Mouse (Mus musculus): ENCODE data around the gene Dydc2. TPM values are rescaled to one million over a fixed set of nuclear protein-coding genes. Genes with fewer than 3 reads are reported as not detected.

Gene Dydc2
- polyA plus RNA-seq (2015; fragmentation: Nextera tagmentation; extraction: Ambion mirVana), result not detected in 2 replicates

DNA sequence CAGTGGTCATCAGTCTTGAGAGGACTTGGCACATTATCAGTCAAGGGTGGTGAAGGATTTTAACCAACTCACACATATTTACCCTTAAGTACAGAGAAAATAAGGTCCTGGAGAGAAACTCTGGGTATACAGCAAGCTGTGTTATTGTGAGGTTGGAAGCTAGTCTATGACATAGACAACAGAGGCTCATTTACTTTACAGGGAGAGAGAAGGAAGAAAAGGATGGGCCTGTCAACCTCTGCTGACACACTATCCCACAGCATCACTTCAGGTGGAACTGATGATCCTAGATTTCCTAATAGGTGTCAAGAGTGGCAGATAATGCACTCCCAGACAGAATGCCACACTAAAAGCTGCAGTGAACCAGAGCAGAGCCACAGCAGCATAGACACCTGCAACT is at the start of gene Dydc2:
Gene Dydc2 (minus strand): TSS at position 101 of the 400 bp plus-strand sequence.
- H3K36me3 ChIP-seq, result no peaks in the 10 kb centered on the region
- no peak within 1 kb of the TSS for H3K9ac ChIP-seq
- no peak within 1 kb of the TSS for H3K4me3 ChIP-seq (replicated peaks)
- no peak within 1 kb of the TSS for H3K4me2 ChIP-seq
- no peaks in the 10 kb centered on the region for H3K27me3 ChIP-seq (replicated peaks)
- no peak within 1 kb of the TSS for H3K27ac ChIP-seq
- H3K9me3 ChIP-seq, result no peaks in the 10 kb centered on the region
- no peak for ATAC-seq (ENCODE audit: insufficient read depth, low FRiP score, low read depth)
- H3K4me1 ChIP-seq, result no peaks in the 10 kb centered on the region

GRCm38 (mm10) chr14:41116271-41116670 is 47.3 kb upstream of the Dydc2 start:
- Histone ChIP-seq H3K4me1 (no peaks in the 10 kb centered on the region), H3K9me3 (no peaks in the 10 kb centered on the region), H3K27ac (no peak overlapping the region), H3K4me3 (replicated peaks) (no peak overlapping the region), H3K9ac (no peak overlapping the region), H3K4me2 (no peak overlapping the region), H3K27me3 (replicated peaks) (no peaks in the 10 kb centered on the region), H3K36me3 (no peaks in the 10 kb centered on the region)
- no peak for ATAC-seq (ENCODE audit: insufficient read depth, low FRiP score, low read depth)
- WGBS, result 74% methylated on average over 3 of the region's 3 CpGs

GRCm38 (mm10) chr14:41112944-41113343 is 43.9 kb upstream of the Dydc2 start:
- no peak overlapping the region for H3K27ac ChIP-seq
- 74% methylated on average over 4 of the region's 4 CpGs for WGBS
- H3K36me3 ChIP-seq, result no peaks in the 10 kb centered on the region
- H3K4me1 ChIP-seq, result no peaks in the 10 kb centered on the region
- H3K27me3 ChIP-seq (replicated peaks), result no peaks in the 10 kb centered on the region
- no peaks in the 10 kb centered on the region for H3K9me3 ChIP-seq
- ATAC-seq (ENCODE audit: insufficient read depth, low FRiP score, low read depth), result no peak
- H3K4me2 ChIP-seq, result no peak overlapping the region
- H3K9ac ChIP-seq, result no peak overlapping the region
- H3K4me3 ChIP-seq (replicated peaks), result no peak overlapping the region

GRCm38 (mm10) chr14:41111031-41111668 is 42.1 kb upstream of the Dydc2 start:
- Histone ChIP-seq H3K4me3 (replicated peaks) (no peak overlapping the region), H3K36me3 (no peaks in the 10 kb centered on the region), H3K27ac (no peak overlapping the region), H3K9me3 (no peaks in the 10 kb centered on the region), H3K27me3 (replicated peaks) (no peaks in the 10 kb centered on the region), H3K9ac (no peak overlapping the region), H3K4me1 (no peaks in the 10 kb centered on the region), H3K4me2 (no peak overlapping the region)
- ATAC-seq (ENCODE audit: insufficient read depth, low FRiP score, low read depth), result no peak
- WGBS, result 72% methylated on average over 7 of the region's 7 CpGs

DNA sequence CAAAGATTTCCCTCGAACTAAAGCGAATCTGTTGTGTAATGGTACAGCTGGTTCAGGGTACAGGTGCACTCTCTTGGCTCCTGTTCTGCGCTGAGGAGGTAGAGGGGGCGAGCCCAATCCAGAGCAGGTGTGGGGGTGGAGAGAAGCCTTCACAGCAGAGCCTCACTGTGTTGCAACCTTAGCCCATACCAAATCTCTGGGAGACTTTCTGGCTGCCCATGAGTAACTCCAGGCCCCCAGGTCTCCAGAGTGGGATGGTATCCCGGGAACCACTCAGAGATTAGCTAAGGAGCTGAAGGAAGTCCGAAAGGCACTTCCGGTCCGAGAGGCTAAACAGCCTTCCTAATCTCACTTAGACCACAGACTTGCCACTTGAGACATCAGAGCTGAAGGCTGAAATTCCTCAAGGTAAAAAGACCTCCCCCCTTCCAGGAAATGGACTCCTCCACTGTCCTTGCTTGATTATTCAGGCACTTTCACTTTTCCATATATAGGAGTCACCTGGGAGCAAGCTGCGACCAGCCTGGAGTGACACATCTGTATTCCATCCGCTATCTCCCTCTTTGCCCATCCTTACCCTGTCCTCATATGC is 35.9 kb upstream of the Dydc2 start, which contains the start of gene Mat1a:
Gene Mat1a (plus strand): TSS at position 183 of the 592 bp plus-strand sequence.
- H3K4me1 ChIP-seq, result no peaks in the 10 kb centered on the region
- no peak within 1 kb of the TSS for H3K27ac ChIP-seq
- H3K4me2 ChIP-seq, result 0 out of 2 replicates have a peak within 1 kb of the TSS, but pooled peaks have one; percentile 19
- no peaks in the 10 kb centered on the region for H3K36me3 ChIP-seq
- peak; percentile 83; the same call in 1 of the 2 replicates for ATAC-seq (ENCODE audit: insufficient read depth, low FRiP score, low read depth)
- H3K27me3 ChIP-seq (replicated peaks), result no peaks in the 10 kb centered on the region
- no peaks in the 10 kb centered on the region for H3K9me3 ChIP-seq
- 62% methylated on average over 10 of the region's 10 CpGs for WGBS
- no peak within 1 kb of the TSS for H3K4me3 ChIP-seq (replicated peaks)
- H3K9ac ChIP-seq, result no peak within 1 kb of the TSS

- no peak for ATAC-seq (ENCODE audit: insufficient read depth, low FRiP score, low read depth)
- no peak overlapping the region for H3K9ac ChIP-seq
- 64% methylated on average over 2 of the region's 2 CpGs for WGBS
- no peaks in the 10 kb centered on the region for H3K27me3 ChIP-seq (replicated peaks)
- no peak overlapping the region for H3K27ac ChIP-seq
- no peaks in the 10 kb centered on the region for H3K4me1 ChIP-seq
- no peak overlapping the region for H3K4me3 ChIP-seq (replicated peaks)
- no peaks in the 10 kb centered on the region for H3K36me3 ChIP-seq
- H3K9me3 ChIP-seq, result no peaks in the 10 kb centered on the region
- H3K4me2 ChIP-seq, result no peak overlapping the region
Measured at GRCm38 (mm10) chr14:41102269-41102668, 33.3 kb upstream of the Dydc2 start.

GRCm38 (mm10) chr14:41101242-41101641 is 32.2 kb upstream of the Dydc2 start:
- Histone ChIP-seq H3K4me2 (no peak overlapping the region), H3K9me3 (no peaks in the 10 kb centered on the region), H3K4me3 (replicated peaks) (no peak overlapping the region), H3K4me1 (no peaks in the 10 kb centered on the region), H3K9ac (no peak overlapping the region), H3K36me3 (no peaks in the 10 kb centered on the region), H3K27me3 (replicated peaks) (no peaks in the 10 kb centered on the region), H3K27ac (no peak overlapping the region)
- ATAC-seq (ENCODE audit: insufficient read depth, low FRiP score, low read depth), result no peak
- whole genome bisulfite sequencing, result 69% methylated on average over 5 of the region's 5 CpGs

- Histone ChIP-seq H3K27me3 (replicated peaks) (no peaks in the 10 kb centered on the region), H3K4me2 (no peak overlapping the region), H3K4me3 (replicated peaks) (no peak overlapping the region), H3K9me3 (no peaks in the 10 kb centered on the region), H3K36me3 (no peaks in the 10 kb centered on the region), H3K4me1 (no peaks in the 10 kb centered on the region), H3K9ac (no peak overlapping the region), H3K27ac (no peak overlapping the region)
- 63% methylated on average over 3 of the region's 3 CpGs for WGBS
- ATAC-seq (ENCODE audit: insufficient read depth, low FRiP score, low read depth), result peak; percentile 50; the same call in 1 of the 2 replicates
Measured at GRCm38 (mm10) chr14:41100712-41101111, 31.7 kb upstream of the Dydc2 start.

GRCm38 (mm10) chr14:41098726-41099125 is 29.7 kb upstream of the Dydc2 start:
- Histone ChIP-seq H3K4me1 (no peaks in the 10 kb centered on the region), H3K27ac (no peak overlapping the region), H3K27me3 (replicated peaks) (no peaks in the 10 kb centered on the region), H3K9me3 (no peaks in the 10 kb centered on the region), H3K9ac (no peak overlapping the region), H3K4me3 (replicated peaks) (no peak overlapping the region), H3K4me2 (no peak overlapping the region), H3K36me3 (no peaks in the 10 kb centered on the region)
- ATAC-seq (ENCODE audit: insufficient read depth, low FRiP score, low read depth), result no peak
- WGBS, result 94% methylated on average over 1 of the region's 1 CpGs

DNA sequence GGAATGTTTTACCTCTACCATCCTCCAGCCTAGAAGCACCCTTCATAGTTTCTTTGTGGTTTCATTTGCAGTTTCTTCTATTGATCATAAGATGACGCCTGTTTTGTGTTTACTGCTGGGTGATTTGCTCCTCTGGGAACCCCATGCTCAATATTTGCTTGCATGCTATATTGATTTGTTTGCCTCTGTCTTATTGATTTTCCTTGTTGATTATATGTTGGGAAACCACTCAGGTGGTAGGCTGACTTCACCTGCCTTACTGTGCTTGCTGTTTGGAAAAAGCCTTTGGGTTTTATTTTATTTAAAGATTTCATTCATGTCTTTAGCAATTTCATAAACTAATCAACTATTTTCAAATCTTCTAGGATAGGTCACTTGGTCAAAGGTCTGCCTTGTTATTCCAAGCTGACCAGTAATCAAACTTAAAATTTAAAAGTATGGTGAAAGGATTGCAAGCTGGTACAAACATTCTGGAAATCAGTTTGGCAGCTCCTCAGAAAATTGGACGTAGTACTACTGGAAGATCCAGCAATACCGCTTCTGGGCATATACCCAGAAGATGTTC is 27.4 kb upstream of the Dydc2 start:
- Histone ChIP-seq H3K9ac (no peak overlapping the region), H3K36me3 (no peaks in the 10 kb centered on the region), H3K4me1 (no peaks in the 10 kb centered on the region), H3K27me3 (replicated peaks) (no peaks in the 10 kb centered on the region), H3K4me3 (replicated peaks) (no peak overlapping the region), H3K4me2 (no peak overlapping the region), H3K27ac (no peak overlapping the region), H3K9me3 (no peaks in the 10 kb centered on the region)
- 80% methylated on average over 3 of the region's 3 CpGs for WGBS
- no peak for ATAC-seq (ENCODE audit: insufficient read depth, low FRiP score, low read depth)

- no peaks in the 10 kb centered on the region for H3K36me3 ChIP-seq
- 45% methylated on average over 1 of the region's 1 CpGs for WGBS
- no peak overlapping the region for H3K9ac ChIP-seq
Measured at GRCm38 (mm10) chr14:41094114-41094513, 25.1 kb upstream of the Dydc2 start.

GRCm38 (mm10) chr14:41090777-41091176 is 21.8 kb upstream of the Dydc2 start:
- Histone ChIP-seq H3K4me2 (no peak overlapping the region), H3K27ac (no peak overlapping the region), H3K36me3 (no peaks in the 10 kb centered on the region), H3K9ac (no peak overlapping the region), H3K9me3 (no peaks in the 10 kb centered on the region), H3K27me3 (replicated peaks) (no peaks in the 10 kb centered on the region), H3K4me1 (no peaks in the 10 kb centered on the region), H3K4me3 (replicated peaks) (no peak overlapping the region)
- ATAC-seq (ENCODE audit: insufficient read depth, low FRiP score, low read depth), result no peak
- WGBS, result 46% methylated on average over 8 of the region's 8 CpGs

More at GRCm38 (mm10) chr14:41094114-41094513, 25.1 kb upstream of the Dydc2 start:
- ATAC-seq (ENCODE audit: insufficient read depth, low FRiP score, low read depth), result no peak
- H3K4me2 ChIP-seq, result no peak overlapping the region
- no peak overlapping the region for H3K27ac ChIP-seq
- no peaks in the 10 kb centered on the region for H3K4me1 ChIP-seq
- H3K27me3 ChIP-seq (replicated peaks), result no peaks in the 10 kb centered on the region
- no peaks in the 10 kb centered on the region for H3K9me3 ChIP-seq
- H3K4me3 ChIP-seq (replicated peaks), result no peak overlapping the region

All from stomach, embryonic 15.5 days (tissue).